Mouse (Mus musculus): Measurements from ENCODE around the gene Slirp. TPM values are rescaled to one million over a fixed set of nuclear protein-coding genes. Genes with fewer than 3 reads are reported as not detected.
A peak's percentile ranks its signal among the peaks of the same experiment; 100 is the strongest.

Slirp gene
- total and polyA plus RNA-seq, 2 experiments: 15.6 to 29.7 TPM

GRCm38 (mm10) chr12:87442177-87443114 is 1.2 kb upstream of the Slirp start:
- Histone ChIP-seq H3K4me1 (ENCODE audit: control insufficient read depth, insufficient read depth, low read length) (peaks cover 10% of the 10 kb centered on the region), H3K27ac (replicated peaks; ENCODE audit: insufficient read depth, low read depth, low read length) (no peak overlapping the region), H3K27me3 (ENCODE audit: control insufficient read depth, insufficient read depth, low read length) (no peaks in the 10 kb centered on the region), H3K79me2 (ENCODE audit: control insufficient read depth, insufficient read depth, low read length) (peaks cover 4% of the 10 kb centered on the region; the same call in 1 of the 2 replicates), H3K36me3 (ENCODE audit: control insufficient read depth, insufficient read depth, low read length) (peaks cover 32% of the 10 kb centered on the region), H3K9ac (ENCODE audit: low read depth, low read length) (peak overlapping the region; percentile 59; the same call in 1 of the 2 replicates), H3K4me3 (ENCODE audit: insufficient read depth, low read depth, low read length) (peak overlapping the region; percentile 97)
- peak; percentile 60 for DNase-seq (ENCODE audit: extremely low read depth, low read depth, low spot score)
- 6% methylated on average over 12 of the region's 12 CpGs for WGBS
- TF ChIP-seq CTCF (IDR thresholded peaks at IDR 0.05; ENCODE audit: low read depth, low read length): no peak

GRCm38 (mm10) chr12:87443115-87443699 is 489 bp upstream of the Slirp start:
- H3K4me1 ChIP-seq (ENCODE audit: control insufficient read depth, insufficient read depth, low read length): peaks cover 10% of the 10 kb centered on the region
- no peak for TF ChIP-seq CTCF (IDR thresholded peaks at IDR 0.05; ENCODE audit: low read depth, low read length)
- no peak for TF ChIP-seq POLR2A (IDR thresholded peaks at IDR 0.05; ENCODE audit: extremely low read depth, insufficient read depth, low read length)
- DNase-seq (ENCODE audit: extremely low read depth, low read depth, low spot score): peak; percentile 18
- under 1% methylated on average over 33 of the region's 33 CpGs for WGBS
- peaks cover 4% of the 10 kb centered on the region; the same call in 1 of the 2 replicates for H3K79me2 ChIP-seq (ENCODE audit: control insufficient read depth, insufficient read depth, low read length)
- H3K27ac ChIP-seq (replicated peaks; ENCODE audit: insufficient read depth, low read depth, low read length): peak overlapping the region; percentile 80
- H3K36me3 ChIP-seq (ENCODE audit: control insufficient read depth, insufficient read depth, low read length): peaks cover 26% of the 10 kb centered on the region
- H3K9ac ChIP-seq (ENCODE audit: low read depth, low read length): peak overlapping the region; percentile 91
- no peaks in the 10 kb centered on the region for H3K27me3 ChIP-seq (ENCODE audit: control insufficient read depth, insufficient read depth, low read length)
- H3K4me3 ChIP-seq (ENCODE audit: insufficient read depth, low read depth, low read length): peak overlapping the region; percentile 97

- TF ChIP-seq POLR2A (IDR thresholded peaks at IDR 0.05; ENCODE audit: extremely low read depth, insufficient read depth, low read length): no peak
- TF ChIP-seq CTCF (IDR thresholded peaks at IDR 0.05; ENCODE audit: low read depth, low read length): no peak
- peak; percentile 36 for DNase-seq (ENCODE audit: extremely low read depth, low read depth, low spot score)
- Histone ChIP-seq H3K4me3 (ENCODE audit: insufficient read depth, low read depth, low read length) (peak overlapping the region; percentile 97), H3K9ac (ENCODE audit: low read depth, low read length) (peak overlapping the region; percentile 14; the same call in 1 of the 2 replicates), H3K79me2 (ENCODE audit: control insufficient read depth, insufficient read depth, low read length) (peaks cover 4% of the 10 kb centered on the region; the same call in 1 of the 2 replicates), H3K36me3 (ENCODE audit: control insufficient read depth, insufficient read depth, low read length) (peaks cover 31% of the 10 kb centered on the region), H3K4me1 (ENCODE audit: control insufficient read depth, insufficient read depth, low read length) (peaks cover 10% of the 10 kb centered on the region), H3K27ac (replicated peaks; ENCODE audit: insufficient read depth, low read depth, low read length) (no peak overlapping the region), H3K27me3 (ENCODE audit: control insufficient read depth, insufficient read depth, low read length) (no peaks in the 10 kb centered on the region)
- WGBS: 2% methylated on average over 16 of the region's 16 CpGs
Observed at GRCm38 (mm10) chr12:87444211-87444610, 515 bp downstream of the Slirp start.

- Histone ChIP-seq H3K4me1 (ENCODE audit: control insufficient read depth, insufficient read depth, low read length) (peaks cover 4% of the 10 kb centered on the region; the same call in 1 of the 2 replicates), H3K27me3 (ENCODE audit: control insufficient read depth, insufficient read depth, low read length) (no peaks in the 10 kb centered on the region), H3K4me3 (ENCODE audit: insufficient read depth, low read depth, low read length) (no peak overlapping the region), H3K79me2 (ENCODE audit: control insufficient read depth, insufficient read depth, low read length) (no peaks in the 10 kb centered on the region), H3K27ac (replicated peaks; ENCODE audit: insufficient read depth, low read depth, low read length) (no peak overlapping the region), H3K9ac (ENCODE audit: low read depth, low read length) (no peak overlapping the region), H3K36me3 (ENCODE audit: control insufficient read depth, insufficient read depth, low read length) (peaks cover 64% of the 10 kb centered on the region)
- DNase-seq (ENCODE audit: extremely low read depth, low read depth, low spot score): no peak
- no peak for TF ChIP-seq CTCF (IDR thresholded peaks at IDR 0.05; ENCODE audit: low read depth, low read length)
- no peak for TF ChIP-seq POLR2A (IDR thresholded peaks at IDR 0.05; ENCODE audit: extremely low read depth, insufficient read depth, low read length)
- WGBS: 87% methylated on average over 9 of the region's 9 CpGs
Observed at GRCm38 (mm10) chr12:87449456-87449855, 5.8 kb downstream of the Slirp start.

GRCm38 (mm10) chr12:87464678-87465297 is 21.1 kb downstream of the Slirp start:
- no peak overlapping the region for H3K9ac ChIP-seq (ENCODE audit: low read depth, low read length)
- H3K79me2 ChIP-seq (ENCODE audit: control insufficient read depth, insufficient read depth, low read length): no peaks in the 10 kb centered on the region; the same call in 1 of the 2 replicates
- H3K4me1 ChIP-seq (ENCODE audit: control insufficient read depth, insufficient read depth, low read length): 0 out of 2 replicates have a peak, but pooled peaks cover 4% of the 10 kb centered on the region
- H3K27ac ChIP-seq (replicated peaks; ENCODE audit: insufficient read depth, low read depth, low read length): no peak overlapping the region
- no peak for DNase-seq (ENCODE audit: extremely low read depth, low read depth, low spot score)
- no peak overlapping the region for H3K4me3 ChIP-seq (ENCODE audit: insufficient read depth, low read depth, low read length)
- H3K27me3 ChIP-seq (ENCODE audit: control insufficient read depth, insufficient read depth, low read length): no peaks in the 10 kb centered on the region
- H3K36me3 ChIP-seq (ENCODE audit: control insufficient read depth, insufficient read depth, low read length): peaks cover 62% of the 10 kb centered on the region
- WGBS: 92% methylated on average over 6 of the region's 6 CpGs
- TF ChIP-seq CTCF (IDR thresholded peaks at IDR 0.05; ENCODE audit: low read depth, low read length): no peak
- TF ChIP-seq POLR2A (IDR thresholded peaks at IDR 0.05; ENCODE audit: extremely low read depth, insufficient read depth, low read length): no peak

Data from liver, adult 2 months (tissue).